Mouse (Mus musculus) MN1 (cell line): ENCODE measurements around the gene Nes.

ENCODE experiments used
- DNase-seq: peaks from one replicate; pipeline ENCODE4 v3.0.0-alpha.2; 2016; ENCODE audit warnings: low spot score

Nes gene

DNA sequence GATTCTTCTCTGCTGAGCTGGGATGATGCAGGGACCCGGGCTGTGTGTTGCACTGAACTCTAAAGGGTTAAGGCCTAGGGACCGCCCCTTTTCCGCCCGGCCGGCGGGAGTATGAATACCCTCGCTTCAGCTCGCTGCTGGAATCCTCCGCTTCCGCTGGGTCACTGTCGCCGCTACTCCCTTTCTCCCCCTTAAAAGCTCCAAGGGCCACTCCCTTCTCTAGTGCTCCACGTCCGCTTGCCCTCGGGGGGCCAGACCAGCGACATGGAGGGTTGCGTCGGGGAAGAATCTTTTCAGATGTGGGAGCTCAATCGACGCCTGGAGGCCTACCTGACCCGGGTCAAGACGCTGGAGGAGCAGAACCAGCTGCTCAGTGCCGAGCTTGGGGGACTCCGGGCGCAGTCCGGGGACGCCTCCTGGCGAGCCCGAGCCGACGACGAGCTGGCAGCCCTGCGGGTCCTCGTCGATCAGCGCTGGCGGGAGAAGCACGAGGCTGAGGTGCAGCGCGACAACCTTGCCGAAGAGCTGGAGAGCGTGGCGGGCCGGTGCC, at the start of gene Nes:
Gene Nes, plus strand, starts transcription at position 140 of the 550 bp plus-strand sequence.
- peak; percentile 73 for DNase-seq

DNA sequence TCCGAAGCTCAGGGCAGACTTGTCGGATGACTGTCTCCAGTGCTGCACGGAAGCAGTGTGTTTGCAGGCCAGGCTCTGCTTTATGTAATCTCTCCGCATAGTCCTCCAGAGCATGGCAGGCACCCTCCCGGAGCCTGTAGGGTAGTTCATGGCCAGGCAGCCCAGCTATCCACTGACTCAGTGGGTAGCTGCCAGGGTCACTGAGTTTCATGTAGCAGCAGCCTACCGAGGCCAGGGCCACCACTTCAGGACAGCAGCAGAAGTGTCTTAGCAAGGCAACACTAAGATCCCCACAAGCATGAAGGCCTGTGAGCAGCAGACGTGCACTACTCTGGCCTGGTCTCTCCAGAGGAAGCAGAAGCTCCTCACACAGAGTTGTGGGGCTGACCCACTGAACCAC, 45.9 kb upstream of the Nes start:
- no peak for DNase-seq

GRCm38 (mm10) chr3:87927452-87927851, 43.4 kb upstream of the Nes start:
- no peak for DNase-seq

DNA sequence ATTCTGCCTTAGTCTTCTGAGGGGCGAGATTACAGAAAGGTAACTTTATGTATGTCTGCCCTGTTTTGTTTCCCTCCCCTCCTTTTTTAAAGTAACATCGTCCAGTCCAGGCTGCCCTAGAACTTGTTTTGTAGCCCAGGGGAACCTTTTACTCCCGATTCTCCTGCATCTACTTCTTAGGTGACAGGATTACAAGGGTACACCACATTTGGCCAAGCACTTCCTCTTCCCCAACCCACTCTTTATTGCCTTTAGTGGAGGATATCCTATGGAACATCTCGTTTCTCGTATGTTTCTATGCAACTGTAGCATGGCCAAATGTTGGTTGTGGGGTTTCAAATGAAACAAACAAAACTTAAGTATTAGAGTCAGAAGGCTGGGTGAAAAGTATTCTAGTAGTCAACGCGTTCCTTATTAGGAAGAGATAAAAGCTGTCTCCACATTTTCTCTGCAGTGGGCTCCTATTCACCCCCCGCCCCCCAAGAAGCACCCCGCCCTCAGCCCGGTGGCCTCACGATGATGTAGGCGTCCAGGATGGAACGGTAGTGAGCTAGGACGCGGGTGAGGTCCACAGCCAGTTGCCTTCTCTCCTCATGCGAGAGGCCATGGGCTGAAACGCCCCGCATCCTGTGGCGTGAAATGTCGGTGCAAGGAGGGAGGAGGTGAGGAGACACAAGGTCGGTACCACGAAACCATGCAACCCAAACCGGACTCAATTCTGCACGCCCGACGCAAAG, 41.4 kb upstream of the Nes start:
- DNase-seq: no peak

DNA sequence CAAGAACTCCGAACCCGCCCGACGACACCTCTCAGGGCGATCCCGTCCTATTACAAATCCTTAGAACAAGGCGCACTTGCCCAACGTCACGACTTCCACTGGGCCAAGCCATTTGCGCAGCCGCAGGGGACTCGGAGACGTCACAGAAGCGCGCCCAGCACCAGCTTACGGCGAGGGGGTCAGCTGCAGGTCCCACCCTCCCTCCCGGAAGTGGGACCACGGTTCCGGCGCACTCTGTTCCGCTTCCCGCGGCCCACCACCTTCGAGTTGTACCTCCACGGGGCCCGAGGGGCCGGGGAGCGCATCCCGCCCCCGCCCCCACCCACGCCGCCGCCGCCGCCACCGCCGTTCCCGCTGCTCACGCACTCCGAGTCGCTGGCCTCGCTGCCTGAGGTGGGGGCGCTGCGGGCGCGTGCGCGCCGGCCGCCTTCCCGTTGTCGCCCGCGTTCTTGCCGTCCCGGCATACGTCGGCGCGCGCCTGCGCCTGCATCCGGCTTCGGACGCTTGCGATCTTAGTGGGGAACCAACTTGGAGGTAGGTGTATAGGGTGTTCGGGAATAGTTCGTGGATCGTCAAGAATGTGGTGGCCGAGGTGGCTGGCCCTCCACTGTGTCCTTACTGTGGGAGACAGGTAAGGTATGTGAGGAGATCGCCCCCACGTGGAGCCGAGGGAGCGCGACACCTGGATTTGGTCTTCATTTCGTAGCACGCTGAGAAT, 40.6 kb upstream of the Nes start, which contains the start of the genes Isg20l2 and Rrnad1:
Gene Isg20l2, plus strand, starts transcription at position 237 of the 718 bp plus-strand sequence.
Gene Rrnad1, minus strand, starts transcription at position 640 of the 718 bp plus-strand sequence.
- DNase-seq: peak; percentile 98

DNA sequence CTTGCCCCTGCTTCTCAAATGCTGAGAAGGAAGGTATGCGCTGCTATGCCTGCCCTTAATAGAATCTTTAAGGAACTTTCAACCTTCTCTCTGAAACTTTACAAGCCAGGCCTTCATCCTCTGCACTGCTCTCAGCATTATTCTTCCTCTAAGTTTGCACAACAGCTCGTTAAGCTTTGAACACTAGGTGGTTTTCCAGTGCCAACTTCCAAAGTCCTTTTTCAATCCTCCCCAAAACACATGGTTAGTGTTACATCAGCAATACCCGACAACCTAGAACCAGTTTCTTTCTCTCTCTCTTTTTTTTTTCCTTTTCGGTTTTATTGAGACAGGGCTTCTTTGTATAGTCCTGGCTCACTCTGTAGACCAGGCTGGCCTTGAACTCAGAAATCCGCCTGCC, 36.9 kb upstream of the Nes start:
- DNase-seq: no peak

DNA sequence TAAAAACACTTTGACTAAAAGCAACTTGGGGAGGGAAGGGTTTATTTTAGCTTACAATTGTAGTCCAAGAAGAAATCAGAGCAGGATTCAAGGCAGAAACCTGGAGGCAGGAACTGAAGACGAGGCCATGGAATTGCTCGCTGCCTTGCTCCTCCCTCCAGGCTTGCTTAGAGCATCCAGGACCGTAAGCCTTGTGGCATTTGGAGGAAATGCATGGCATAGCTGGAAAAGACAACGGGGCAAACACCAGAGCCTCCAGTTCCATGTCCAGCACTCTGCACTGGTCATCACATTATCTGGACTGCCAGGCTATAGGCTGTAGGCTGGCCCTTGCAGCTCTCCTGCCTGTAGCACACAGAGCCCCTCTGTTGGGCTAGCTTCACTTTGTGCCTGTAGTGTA, 36.4 kb upstream of the Nes start:
- DNase-seq: peak; percentile 66

DNA sequence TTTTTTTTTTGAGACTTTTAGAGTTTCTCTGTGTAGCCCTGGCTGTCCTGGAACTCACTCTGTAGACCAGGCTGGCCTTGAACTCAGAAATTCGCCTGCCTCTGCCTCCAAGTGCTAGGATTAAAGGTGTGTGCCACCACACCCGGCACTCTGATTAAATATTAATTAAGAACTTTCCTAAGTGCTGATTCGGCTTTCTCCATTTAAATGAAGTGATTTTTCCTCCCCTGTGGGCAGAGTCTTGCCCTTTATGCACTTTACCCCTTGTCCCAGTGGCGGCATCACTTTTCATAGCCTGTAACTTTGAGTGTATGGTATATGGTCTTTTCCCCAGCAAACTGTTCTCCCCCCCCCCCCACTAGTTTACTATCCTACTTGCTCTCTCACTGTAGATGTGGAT, 35.7 kb upstream of the Nes start:
- DNase-seq: no peak

GRCm38 (mm10) chr3:87935776-87936175, 35.1 kb upstream of the Nes start:
- peak; percentile 81 for DNase-seq

GRCm38 (mm10) chr3:87940611-87941010, 30.3 kb upstream of the Nes start:
- no peak for DNase-seq

DNA sequence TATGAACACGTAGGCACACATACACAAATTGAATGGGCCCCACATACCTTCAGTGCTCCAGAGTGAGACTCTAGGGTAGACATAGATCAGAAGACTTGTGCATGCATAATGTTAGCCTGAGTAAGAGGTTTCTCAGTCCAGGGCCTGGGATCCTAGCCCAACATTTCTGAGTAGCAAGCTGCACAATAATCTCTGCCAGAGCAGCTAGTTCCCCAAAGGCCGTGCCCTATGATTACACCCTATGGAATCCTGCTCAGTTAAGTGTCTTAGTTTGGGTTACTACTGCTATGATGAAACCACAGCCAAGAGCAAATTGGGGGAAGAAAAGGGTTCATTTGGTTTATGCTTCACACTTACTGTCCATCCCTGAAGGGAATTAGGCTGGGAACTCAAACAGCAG, 28.4 kb upstream of the Nes start:
- no peak for DNase-seq

GRCm38 (mm10) chr3:87943586-87943985, 27.3 kb upstream of the Nes start:
- DNase-seq: no peak

DNA sequence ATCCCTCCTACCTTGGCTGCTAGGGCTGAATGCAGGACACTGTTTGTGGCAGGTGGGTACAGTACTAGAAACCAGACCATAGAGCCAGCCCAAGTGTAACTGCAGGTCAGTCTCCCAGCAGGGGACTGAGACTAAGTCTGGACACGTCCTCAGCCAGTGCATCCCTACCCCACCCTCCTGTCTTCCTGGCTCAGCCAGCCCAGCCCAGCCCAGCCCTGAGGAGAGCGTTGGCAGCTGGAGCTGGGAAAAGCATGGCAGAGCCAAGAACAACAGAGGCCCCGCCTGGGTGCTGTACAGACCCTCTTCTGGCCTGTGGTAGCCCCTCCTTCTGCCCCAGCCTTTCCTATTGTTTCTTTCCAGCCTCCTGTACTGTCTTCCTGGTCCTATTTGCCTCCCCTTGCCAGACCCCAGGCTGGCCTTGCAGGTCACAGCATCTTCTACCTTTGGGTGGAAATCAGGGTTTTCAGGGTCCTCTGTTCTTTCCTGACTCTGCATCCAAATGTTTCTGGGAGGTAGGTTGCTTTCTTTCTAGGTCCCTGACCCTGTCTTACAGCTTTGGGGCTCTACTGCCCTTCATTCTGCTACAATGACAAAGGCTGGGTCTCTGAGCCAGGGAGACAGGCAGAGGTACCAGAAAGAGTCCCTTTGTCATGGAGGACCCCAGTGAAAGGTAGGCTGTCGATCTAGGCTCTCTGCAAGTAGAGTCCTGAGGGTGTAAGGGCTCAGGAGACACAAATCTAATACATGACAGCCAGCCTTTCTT, 25.9 kb upstream of the Nes start:
- peak; percentile 67 for DNase-seq

DNA sequence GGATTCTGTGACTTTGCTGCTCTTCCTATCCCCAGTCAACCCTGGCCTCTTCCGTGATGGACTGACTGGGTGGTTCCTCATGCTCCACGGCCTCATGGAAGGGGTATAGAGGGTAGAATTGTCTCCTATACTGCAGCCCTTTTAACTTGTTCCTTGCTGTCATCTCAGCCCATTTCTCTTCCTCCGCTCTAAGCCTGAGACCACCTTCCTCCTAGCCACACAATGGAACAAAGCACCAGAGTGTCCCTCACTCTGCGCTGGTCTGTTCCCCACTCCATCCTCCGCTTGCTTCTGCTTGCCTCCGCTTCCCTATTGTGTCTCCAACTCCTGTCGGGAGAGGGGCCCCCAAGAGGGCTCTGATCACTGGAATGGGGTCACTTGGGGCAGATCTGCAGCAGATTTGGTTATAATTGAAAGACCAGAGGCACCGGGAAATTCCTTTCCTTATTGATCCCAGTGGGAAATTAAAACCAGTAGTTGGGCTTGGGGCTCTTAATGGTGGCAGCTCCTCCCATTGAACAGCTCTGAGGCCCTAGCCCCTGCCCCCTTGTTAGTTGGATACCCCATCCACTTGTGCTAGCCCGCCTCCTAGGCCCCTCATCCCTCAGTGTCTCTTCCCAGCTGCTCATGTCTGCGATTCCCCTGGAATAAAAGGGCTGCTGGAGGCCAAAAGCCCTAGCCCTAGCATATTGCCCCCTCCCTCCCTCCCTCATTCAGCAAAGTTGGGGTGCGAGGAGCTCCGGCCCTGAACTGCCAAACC, 24.9 kb upstream of the Nes start:
- DNase-seq: no peak

- no peak for DNase-seq
These were observed 24.4 kb upstream of the Nes start for GRCm38 (mm10) chr3:87946541-87946860.

DNA sequence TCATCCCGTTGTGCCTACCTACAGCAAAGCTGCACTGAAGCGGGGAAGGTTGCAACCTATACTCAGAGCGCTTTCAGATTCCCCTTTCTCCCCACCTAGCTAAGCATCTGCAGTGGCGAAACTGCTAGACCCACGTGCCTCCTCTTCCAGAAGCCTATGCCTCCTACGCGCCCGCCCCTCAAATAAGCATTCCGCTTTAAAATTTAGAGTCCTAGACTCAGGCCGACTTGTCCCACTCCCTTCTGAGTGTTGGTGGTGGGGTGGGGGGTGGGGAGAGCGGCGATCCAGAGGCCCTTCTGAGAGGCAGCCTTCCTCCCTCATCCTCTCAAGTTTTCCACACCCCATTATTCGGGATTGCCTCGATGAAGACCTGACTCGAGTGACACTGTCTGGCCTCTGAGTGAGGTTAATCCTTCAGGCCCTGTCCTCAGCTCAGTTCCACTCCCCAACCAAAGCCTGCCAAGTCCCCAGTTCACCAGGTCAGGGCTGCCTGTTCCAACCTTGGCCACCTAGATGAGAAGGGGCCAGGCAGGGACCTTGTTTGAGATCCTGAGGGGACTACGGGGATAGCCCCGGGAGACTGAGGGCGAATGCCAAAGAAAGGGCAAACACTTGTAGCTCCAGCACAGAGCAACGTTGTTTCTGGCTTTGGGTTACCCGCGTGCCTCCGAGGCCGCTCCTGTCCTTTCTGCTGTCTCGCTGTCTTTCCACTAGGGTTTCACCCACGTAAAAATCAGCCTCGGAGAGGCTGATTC, 23.6 kb upstream of the Nes start:
- DNase-seq: no peak

DNA sequence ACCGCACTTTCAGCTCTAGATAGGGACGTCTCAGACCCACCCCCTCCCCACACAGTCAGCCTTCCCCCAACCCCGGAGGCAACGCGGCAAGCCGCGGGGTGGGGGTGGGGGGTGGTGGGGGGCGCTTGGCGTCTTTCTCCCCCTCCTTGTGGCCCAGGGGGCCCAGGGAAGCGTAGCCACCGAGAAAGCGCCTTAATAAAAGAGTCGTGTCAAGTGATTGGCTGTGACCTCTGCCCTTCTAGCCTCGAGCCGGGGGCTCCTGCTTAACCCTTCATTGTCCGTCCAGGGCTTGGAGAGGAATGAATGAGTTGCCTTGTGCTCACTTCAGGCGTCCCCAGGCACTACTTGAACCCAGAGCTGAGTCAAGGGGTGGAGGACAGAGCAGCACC, 23.1 kb upstream of the Nes start:
- no peak for DNase-seq

DNA sequence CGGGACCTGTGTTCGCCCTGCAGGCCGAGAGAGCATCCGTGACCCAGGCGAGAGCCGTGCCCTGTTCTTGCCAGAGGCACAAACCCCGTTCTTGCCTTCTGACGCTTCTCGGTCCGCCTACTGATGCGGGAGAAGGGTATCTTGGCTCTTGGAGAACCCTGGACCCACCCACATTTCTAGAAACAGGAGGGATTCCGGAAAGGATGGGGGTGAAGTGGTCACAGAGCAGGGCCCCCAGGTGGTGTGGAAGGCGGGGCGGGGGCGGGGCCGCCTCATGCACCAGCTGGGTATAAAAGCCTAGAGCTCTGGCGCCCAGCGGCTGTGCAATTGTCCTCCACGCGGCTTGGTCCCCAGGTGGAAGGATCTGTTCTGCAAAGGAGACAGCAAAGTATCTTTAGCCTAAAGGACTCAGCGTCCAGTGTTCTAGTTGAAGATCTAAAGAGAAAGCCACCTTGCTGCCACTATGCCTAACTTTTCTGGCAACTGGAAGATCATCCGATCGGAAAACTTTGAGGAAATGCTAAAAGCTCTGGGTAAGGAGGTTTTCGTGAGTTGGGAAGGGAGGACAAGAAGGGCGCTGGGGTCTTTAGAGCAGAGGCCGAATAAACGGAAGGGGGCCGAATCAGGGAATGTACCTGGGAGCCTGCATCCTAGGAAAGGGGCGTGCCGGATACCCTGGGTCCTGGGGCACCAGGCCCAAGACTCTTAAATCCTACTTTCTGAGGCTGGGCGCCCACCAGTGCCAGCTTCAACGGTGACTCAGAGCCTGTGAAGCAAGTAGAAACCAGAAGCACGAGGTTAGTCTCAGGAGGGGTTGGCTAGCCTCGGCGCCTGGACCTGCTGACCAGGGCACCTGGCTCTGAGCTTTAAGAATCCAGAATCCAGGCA, 22.3 kb upstream of the Nes start, which contains the start of gene Crabp2:
Gene Crabp2, plus strand, starts transcription at position 289 of the 888 bp plus-strand sequence.
- no peak for DNase-seq

GRCm38 (mm10) chr3:87949266-87949954, 21.5 kb upstream of the Nes start:
- DNase-seq: no peak
